Mouse (Mus musculus) right cerebral cortex, adult 18-20 months (tissue): ENCODE measurements at regions not wholly inside any gene's neighbourhood (a gene's known extent, or its start where the extent isn't known, plus 50 kb on each side); places are given as distances from the start of the nearest gene placed in this dataset.

ENCODE experiments used
- DNase-seq: peaks from one replicate; pipeline ENCODE4 v3.0.0; 2022; ENCODE audit warnings: mixed read lengths

- no peak for DNase-seq
These were observed 58.2 kb upstream of the Lhx8 start for GRCm38 (mm10) chr3:154388656-154389055.

GRCm38 (mm10) chr3:154387271-154387670 is 56.8 kb upstream of the Lhx8 start:
- no peak for DNase-seq

GRCm38 (mm10) chr3:154385831-154386312 is 55.4 kb upstream of the Lhx8 start:
- no peak for DNase-seq

- DNase-seq: no peak
These were observed 52.4 kb upstream of the Lhx8 start for GRCm38 (mm10) chr3:154382811-154383210.

- DNase-seq: no peak
These were observed 51.1 kb upstream of the Lhx8 start for GRCm38 (mm10) chr3:154381561-154381960.
